Mouse (Mus musculus) olfactory bulb, adult 2 months (tissue): ENCODE data around the gene Serpinb13.

Experiments used
- CTCF ChIP-seq: fragments of 200-500 bp; IDR thresholded peaks from 2 replicates; pipeline ENCODE4 v1.5.1; 2012; ENCODE audit warnings: low read depth, mild to moderate bottlenecking, low read length, moderate library complexity; ENCODE audit not compliant: insufficient read depth
- POLR2A ChIP-seq: fragments of 200-500 bp; IDR thresholded peaks from 2 replicates; pipeline ENCODE4 v1.6.1; 2012; ENCODE audit warnings: mild to moderate bottlenecking, low read depth, low read length, moderate library complexity; ENCODE audit not compliant: insufficient read depth

DNA sequence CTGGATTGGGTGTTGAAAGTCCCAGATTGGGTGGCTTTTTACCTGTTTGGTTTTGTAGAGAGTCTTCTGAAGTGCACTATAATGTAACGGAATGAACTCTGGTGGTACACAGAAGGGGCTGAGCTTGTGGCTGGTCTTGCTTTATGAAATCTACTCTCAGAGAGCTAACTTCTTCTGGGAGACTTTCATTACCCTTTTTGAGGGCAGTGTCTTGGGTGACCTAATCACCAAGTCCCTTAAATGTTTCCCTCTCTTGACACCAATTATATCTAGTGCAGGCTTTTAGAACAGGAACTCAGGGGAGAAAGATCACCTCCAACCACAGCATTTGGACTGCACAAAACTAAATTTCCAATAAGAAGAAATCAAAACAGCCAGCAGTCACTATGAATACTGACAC lies 2.3 kb downstream of the Serpinb13 start:
- no peak for TF ChIP-seq CTCF
- TF ChIP-seq POLR2A = no peak
